Comparison of ENCODE assay signal across 7 mouse cellular contexts in the genomic region with DNA sequence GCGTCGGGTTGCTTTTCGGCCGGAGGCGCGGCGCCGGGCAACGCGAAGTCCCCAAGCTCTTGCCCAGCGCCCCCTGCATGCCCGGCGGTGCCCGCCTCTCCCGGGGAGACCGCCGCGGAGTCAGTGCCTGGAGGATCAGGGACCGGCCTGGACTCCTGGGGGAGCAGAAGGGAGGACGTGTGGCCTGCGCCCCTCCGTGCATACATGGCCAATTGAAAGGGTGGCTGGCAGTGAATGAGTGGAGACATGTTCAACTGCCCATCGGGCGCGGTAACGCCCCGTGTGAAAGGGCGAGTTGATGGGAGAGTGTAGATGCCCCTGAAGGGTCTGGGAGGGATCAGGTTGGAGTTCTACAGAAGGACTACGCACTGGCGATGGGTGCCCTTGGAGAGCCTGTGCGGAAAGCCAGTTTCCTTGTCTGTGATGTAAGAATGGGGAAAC. TPM values are rescaled to one million over a fixed set of nuclear protein-coding genes. Genes with fewer than 3 reads are reported as not detected.
A peak's percentile ranks its signal among the peaks of the same experiment; 100 is the strongest.
DNase-seq lines count a peak whose midpoint lies in the region; ATAC-seq and TF ChIP-seq lines count a peak whose summit lies in the region.

No protein-coding gene starts in this region.

- peaks cover 13% of the 10 kb centered on the region for H3K36me3 ChIP-seq in forebrain, postnatal 0 days (ENCODE audit: insufficient read depth)
- H3K36me3 ChIP-seq in liver, embryonic 16.5 days (ENCODE audit: control insufficient read depth, insufficient read depth): peaks cover 5% of the 10 kb centered on the region; the same call in 1 of the 2 replicates

- no peaks in the 10 kb centered on the region for H3K9me3 ChIP-seq in forebrain, postnatal 0 days (ENCODE audit: low read length)
- H3K9me3 ChIP-seq in liver, embryonic 16.5 days (replicated peaks; ENCODE audit: control insufficient read depth, low read length): no peaks in the 10 kb centered on the region

- TF ChIP-seq POLR2A in lung, adult 2 months (IDR thresholded peaks at IDR 0.05; ENCODE audit: borderline replicate concordance, extremely low read depth, low read depth, low read length): no peak
- TF ChIP-seq POLR2A in bone marrow macrophage, adult 2 months (IDR thresholded peaks at IDR 0.05; ENCODE audit: borderline replicate concordance, low read depth, low read length): no peak

- peak; percentile 81 for ATAC-seq in forebrain, postnatal 0 days
- peak; percentile 73 for ATAC-seq in liver, embryonic 16.5 days (ENCODE audit: low read depth)

- peak overlapping the region; percentile 73 for H3K4me3 ChIP-seq in lung, adult 2 months (replicated peaks; ENCODE audit: extremely low read depth, low read depth, low read length)
- peak overlapping the region; percentile 96 for H3K4me3 ChIP-seq in bone marrow macrophage, adult 2 months (ENCODE audit: insufficient read depth, low read length)
- H3K4me3 ChIP-seq in forebrain, postnatal 0 days (ENCODE audit: low read depth, low read length): peak overlapping the region; percentile 89
- H3K4me3 ChIP-seq in liver, embryonic 16.5 days (ENCODE audit: low read depth, low read length): peak overlapping the region; percentile 85

- DNase-seq in lung, adult 2 months: no peak
- DNase-seq in lung, adult 18-20 months: no peak
- DNase-seq in forebrain, postnatal 0 days: no peak
- DNase-seq in thymus, postnatal 4 days: peak; percentile 86
- DNase-seq in right cerebral cortex, postnatal 10 days (ENCODE audit: low spot score in 2 of 2): no peak

- H3K4me1 ChIP-seq in lung, adult 2 months (ENCODE audit: control insufficient read depth, insufficient read depth, low read length): peaks cover 3% of the 10 kb centered on the region; the same call in 1 of the 2 replicates
- peaks cover 17% of the 10 kb centered on the region for H3K4me1 ChIP-seq in bone marrow macrophage, adult 2 months (ENCODE audit: control insufficient read depth, insufficient read depth, low read length)
- H3K4me1 ChIP-seq in forebrain, postnatal 0 days (ENCODE audit: insufficient read depth): no peaks in the 10 kb centered on the region
- peaks cover 13% of the 10 kb centered on the region for H3K4me1 ChIP-seq in liver, embryonic 16.5 days (ENCODE audit: control insufficient read depth, low read depth, low read length)

- H3K27ac ChIP-seq in bone marrow macrophage, adult 2 months (ENCODE audit: insufficient read depth, low read depth, low read length): no peak overlapping the region
- peak overlapping the region; percentile 86 for H3K27ac ChIP-seq in forebrain, postnatal 0 days (ENCODE audit: low read depth, low read length)
- H3K27ac ChIP-seq in liver, embryonic 16.5 days (ENCODE audit: low read length): peak overlapping the region; percentile 70

- TF ChIP-seq CTCF in lung, adult 2 months (IDR thresholded peaks at IDR 0.05; ENCODE audit: insufficient read depth, low read length): no peak
- no peak for TF ChIP-seq CTCF in bone marrow macrophage, adult 2 months (IDR thresholded peaks at IDR 0.05; ENCODE audit: low read depth, low read length)
- TF ChIP-seq CTCF in forebrain, postnatal 0 days (IDR thresholded peaks at IDR 0.05; ENCODE audit: low read depth): peak; percentile 59

- no peaks in the 10 kb centered on the region for H3K27me3 ChIP-seq in forebrain, postnatal 0 days (ENCODE audit: insufficient read depth, low read length)
- H3K27me3 ChIP-seq in liver, embryonic 16.5 days (ENCODE audit: control insufficient read depth, insufficient read depth, low read depth, low read length): no peaks in the 10 kb centered on the region

- H3K4me2 ChIP-seq in forebrain, postnatal 0 days (ENCODE audit: low read depth): peak overlapping the region; percentile 79
- H3K4me2 ChIP-seq in liver, embryonic 16.5 days (ENCODE audit: low read depth, low read length): peak overlapping the region; percentile 70

- H3K9ac ChIP-seq in forebrain, postnatal 0 days: peak overlapping the region; percentile 88
- peak overlapping the region; percentile 84 for H3K9ac ChIP-seq in liver, embryonic 16.5 days (ENCODE audit: low read depth, low read length)

- WGBS in lung, adult 2 months: under 1% methylated on average over 30 of the region's 31 CpGs
- WGBS in forebrain, postnatal 0 days: under 1% methylated on average over 31 of the region's 31 CpGs
- WGBS in liver, embryonic 16.5 days (ENCODE audit: insufficient replicate concordance): 0% methylated on average over 31 of the region's 31 CpGs

RNA-seq across cellular contexts. Expression of gene Leo1, which starts 0.4 kb away (rescaled TPM):
- 2.5 and 4.1 TPM in 2 replicates for polyA plus RNA-seq in lung, adult 2 months (2012; rRNA removed)
- polyA plus RNA-seq in bone marrow macrophage, adult 2 months (2012; ENCODE audit: insufficient read depth, insufficient read length, missing spikeins): 12.9 and 14.5 TPM in 2 replicates
- total RNA-seq in forebrain, postnatal 0 days (2014; rRNA removed): 33.4 and 37.3 TPM in 2 replicates
- 31.4 and 39.8 TPM in 2 replicates for polyA plus RNA-seq in forebrain, postnatal 0 days (2015; fragmentation: Nextera tagmentation; extraction: Ambion mirVana)
- 13.2 TPM in 2 replicates for polyA plus RNA-seq in liver, embryonic 16.5 days (2015; fragmentation: Nextera tagmentation; extraction: Ambion mirVana)

RNA-seq across cellular contexts. Expression of gene Mapk6, which starts 31.9 kb away (rescaled TPM):
- 14.5 and 25.2 TPM in 2 replicates for polyA plus RNA-seq in lung, adult 2 months (2012; rRNA removed)
- 31.3 and 39.7 TPM in 2 replicates for polyA plus RNA-seq in bone marrow macrophage, adult 2 months (2012; ENCODE audit: insufficient read depth, insufficient read length, missing spikeins)
- total RNA-seq in forebrain, postnatal 0 days (2014; rRNA removed): 121 and 157 TPM in 2 replicates
- 69.5 and 94.2 TPM in 2 replicates for polyA plus RNA-seq in forebrain, postnatal 0 days (2015; fragmentation: Nextera tagmentation; extraction: Ambion mirVana)
- 14.3 and 15.5 TPM in 2 replicates for polyA plus RNA-seq in liver, embryonic 16.5 days (2015; fragmentation: Nextera tagmentation; extraction: Ambion mirVana)
